Mouse (Mus musculus): ENCODE measurements around the gene Btrc. TPM values are rescaled to one million over a fixed set of nuclear protein-coding genes. Genes with fewer than 3 reads are reported as not detected.
"Not testable (repeated sequence)": the region's sequence is repeated elsewhere in the genome, so short reads cannot be mapped to it uniquely, and the experiment has no call there.

Gene Btrc
- polyA plus RNA-seq, 1 experiment from 2014 or later = 15.0 TPM

DNA sequence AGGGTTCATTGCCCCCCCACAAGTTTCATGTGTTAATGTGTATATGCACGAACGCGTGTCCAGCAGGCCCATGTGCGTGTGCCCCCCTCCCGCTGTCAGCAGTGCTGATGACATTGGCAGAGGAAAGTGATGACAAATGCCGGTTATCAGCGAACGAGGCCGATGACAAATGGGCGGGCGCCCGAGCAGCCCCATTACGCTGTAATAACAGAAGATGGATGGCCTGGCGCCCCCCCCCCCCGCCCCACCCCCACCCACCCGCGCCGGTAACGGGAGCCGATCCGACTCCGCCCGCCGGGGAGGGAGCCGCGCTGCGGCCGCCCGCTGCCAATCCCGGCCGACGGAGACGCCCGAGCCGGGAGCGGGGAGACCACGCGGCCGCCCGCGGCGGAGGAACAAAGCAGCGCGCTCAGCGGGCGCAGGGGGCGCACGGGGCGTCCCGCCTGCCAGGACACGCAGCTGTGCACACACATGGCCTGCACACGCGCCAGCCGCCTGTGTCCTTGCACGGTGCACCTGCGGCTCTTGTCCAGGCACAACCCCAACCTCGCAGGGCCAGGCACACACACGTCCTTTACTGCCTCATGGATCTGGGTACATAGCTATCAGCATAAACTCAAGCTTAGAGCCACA, 178.0 kb downstream of the Btrc start:
- no peak for TF ChIP-seq EP300 (optimal IDR thresholded peaks at IDR 0.05)
- peak; percentile 22; the same call in 1 of the 2 replicates for TF ChIP-seq CTCF (IDR thresholded peaks at IDR 0.05; ENCODE audit: low read depth)
- Histone ChIP-seq H3K9ac (ENCODE audit: low read length) (no peak overlapping the region), H3K9me3 (ENCODE audit: control insufficient read depth, low read length) (no peaks in the 10 kb centered on the region), H3K4me1 (replicated peaks; ENCODE audit: control insufficient read depth, insufficient read depth) (no peaks in the 10 kb centered on the region), H3K27ac (replicated peaks) (no peak overlapping the region), H3K36me3 (ENCODE audit: control insufficient read depth, insufficient read depth, low read length) (no peaks in the 10 kb centered on the region), H3K27me3 (ENCODE audit: control insufficient read depth, insufficient read depth, low read length) (no peaks in the 10 kb centered on the region; the same call in 1 of the 2 replicates), H3K4me3 (ENCODE audit: low read depth, low read length) (peak overlapping the region; percentile 34), H3K4me2 (replicated peaks; ENCODE audit: low read depth) (peak overlapping the region; percentile 57)
- ATAC-seq (ENCODE audit: low FRiP score, low TSS enrichment) (peak; percentile 49; the same call in 1 of the 2 replicates), DNase-seq (ENCODE audit: low spot score) (peak; percentile 66)
- WGBS = under 1% methylated on average over 50 of the region's 58 CpGs

DNA sequence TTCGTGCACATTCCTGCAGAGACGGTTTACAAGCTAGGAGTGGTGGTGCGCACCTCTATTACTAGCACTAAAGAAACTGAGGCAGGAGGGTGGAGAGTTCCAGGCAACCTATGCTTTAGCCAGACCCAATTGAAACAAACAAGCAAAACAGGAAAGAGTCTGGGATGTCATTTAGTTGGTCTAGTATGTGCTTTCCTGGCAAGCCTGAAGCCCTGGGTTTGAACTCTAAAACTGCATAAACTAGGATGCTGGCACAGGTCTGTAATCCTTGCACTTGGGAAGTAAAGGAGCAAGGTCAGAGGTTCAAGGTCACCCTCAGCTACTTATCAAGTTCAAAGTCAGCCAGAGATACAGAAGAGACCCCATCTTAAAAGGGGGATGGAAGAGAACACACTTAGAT, 178.5 kb downstream of the Btrc start:
- H3K9ac ChIP-seq (ENCODE audit: low read length) = no peak overlapping the region
- no peak overlapping the region; the same call in 1 of the 2 replicates for H3K4me3 ChIP-seq (ENCODE audit: low read depth, low read length)
- DNase-seq (ENCODE audit: low spot score) = no peak
- H3K27ac ChIP-seq (replicated peaks) = no peak overlapping the region
- TF ChIP-seq CTCF (IDR thresholded peaks at IDR 0.05; ENCODE audit: low read depth) = no peak
- no peak for TF ChIP-seq EP300 (optimal IDR thresholded peaks at IDR 0.05)
- H3K27me3 ChIP-seq (ENCODE audit: control insufficient read depth, insufficient read depth, low read length) = no peaks in the 10 kb centered on the region; the same call in 1 of the 2 replicates
- 29% methylated on average over 3 of the region's 3 CpGs for WGBS
- no peaks in the 10 kb centered on the region for H3K9me3 ChIP-seq (ENCODE audit: control insufficient read depth, low read length)
- no peaks in the 10 kb centered on the region for H3K4me1 ChIP-seq (replicated peaks; ENCODE audit: control insufficient read depth, insufficient read depth)
- ATAC-seq (ENCODE audit: low FRiP score, low TSS enrichment) = no peak
- H3K4me2 ChIP-seq (replicated peaks; ENCODE audit: low read depth) = peak overlapping the region; percentile 57
- no peaks in the 10 kb centered on the region for H3K36me3 ChIP-seq (ENCODE audit: control insufficient read depth, insufficient read depth, low read length)

GRCm38 (mm10) chr19:45544152-45544924, 180.8 kb downstream of the Btrc start:
- Histone ChIP-seq H3K27me3 (ENCODE audit: control insufficient read depth, insufficient read depth, low read length) (no peaks in the 10 kb centered on the region; the same call in 1 of the 2 replicates), H3K9ac (ENCODE audit: low read length) (0 out of 2 replicates have a peak overlapping the region, but pooled peaks have one; percentile 24), H3K4me2 (replicated peaks; ENCODE audit: low read depth) (peak overlapping the region; percentile 64), H3K4me1 (replicated peaks; ENCODE audit: control insufficient read depth, insufficient read depth) (no peaks in the 10 kb centered on the region), H3K27ac (replicated peaks) (no peak overlapping the region), H3K9me3 (ENCODE audit: control insufficient read depth, low read length) (no peaks in the 10 kb centered on the region), H3K4me3 (ENCODE audit: low read depth, low read length) (peak overlapping the region; percentile 41), H3K36me3 (ENCODE audit: control insufficient read depth, insufficient read depth, low read length) (no peaks in the 10 kb centered on the region)
- DNase-seq (ENCODE audit: low spot score) (no peak), ATAC-seq (ENCODE audit: low FRiP score, low TSS enrichment) (peak; percentile 27; the same call in 1 of the 2 replicates)
- WGBS = 5% methylated on average over 19 of the region's 26 CpGs
- TF ChIP-seq EP300 (optimal IDR thresholded peaks at IDR 0.05) = no peak
- no peak for TF ChIP-seq CTCF (IDR thresholded peaks at IDR 0.05; ENCODE audit: low read depth)

GRCm38 (mm10) chr19:45544925-45545321, 181.4 kb downstream of the Btrc start:
- peak; percentile 80 for DNase-seq (ENCODE audit: low spot score)
- Histone ChIP-seq H3K4me2 (replicated peaks; ENCODE audit: low read depth) (peak overlapping the region; percentile 64), H3K9me3 (ENCODE audit: control insufficient read depth, low read length) (no peaks in the 10 kb centered on the region), H3K36me3 (ENCODE audit: control insufficient read depth, insufficient read depth, low read length) (no peaks in the 10 kb centered on the region), H3K9ac (ENCODE audit: low read length) (0 out of 2 replicates have a peak overlapping the region, but pooled peaks have one; percentile 24), H3K4me3 (ENCODE audit: low read depth, low read length) (peak overlapping the region; percentile 41), H3K27ac (replicated peaks) (no peak overlapping the region), H3K27me3 (ENCODE audit: control insufficient read depth, insufficient read depth, low read length) (no peaks in the 10 kb centered on the region; the same call in 1 of the 2 replicates), H3K4me1 (replicated peaks; ENCODE audit: control insufficient read depth, insufficient read depth) (no peaks in the 10 kb centered on the region)
- ATAC-seq (ENCODE audit: low FRiP score, low TSS enrichment) = peak; percentile 77; the same call in 1 of the 2 replicates
- under 1% methylated on average over 30 of the region's 30 CpGs for WGBS
- TF ChIP-seq CTCF (IDR thresholded peaks at IDR 0.05; ENCODE audit: low read depth) = peak; percentile 94
- TF ChIP-seq EP300 (optimal IDR thresholded peaks at IDR 0.05) = no peak

- peak; percentile 50 for DNase-seq (ENCODE audit: low spot score)
- not testable (repeated sequence) for H3K4me3 ChIP-seq (ENCODE audit: low read depth, low read length); H3K36me3 ChIP-seq (ENCODE audit: control insufficient read depth, insufficient read depth, low read length); H3K27me3 ChIP-seq (ENCODE audit: control insufficient read depth, insufficient read depth, low read length); H3K27ac ChIP-seq (replicated peaks); H3K9ac ChIP-seq (ENCODE audit: low read length); H3K4me2 ChIP-seq (replicated peaks; ENCODE audit: low read depth); H3K4me1 ChIP-seq (replicated peaks; ENCODE audit: control insufficient read depth, insufficient read depth); H3K9me3 ChIP-seq (ENCODE audit: control insufficient read depth, low read length); ATAC-seq (ENCODE audit: low FRiP score, low TSS enrichment)
Observed at GRCm38 (mm10) chr19:45548196-45548595, 184.7 kb downstream of the Btrc start.
